Mouse (Mus musculus): ENCODE data around the gene Pgm2.

DNA sequence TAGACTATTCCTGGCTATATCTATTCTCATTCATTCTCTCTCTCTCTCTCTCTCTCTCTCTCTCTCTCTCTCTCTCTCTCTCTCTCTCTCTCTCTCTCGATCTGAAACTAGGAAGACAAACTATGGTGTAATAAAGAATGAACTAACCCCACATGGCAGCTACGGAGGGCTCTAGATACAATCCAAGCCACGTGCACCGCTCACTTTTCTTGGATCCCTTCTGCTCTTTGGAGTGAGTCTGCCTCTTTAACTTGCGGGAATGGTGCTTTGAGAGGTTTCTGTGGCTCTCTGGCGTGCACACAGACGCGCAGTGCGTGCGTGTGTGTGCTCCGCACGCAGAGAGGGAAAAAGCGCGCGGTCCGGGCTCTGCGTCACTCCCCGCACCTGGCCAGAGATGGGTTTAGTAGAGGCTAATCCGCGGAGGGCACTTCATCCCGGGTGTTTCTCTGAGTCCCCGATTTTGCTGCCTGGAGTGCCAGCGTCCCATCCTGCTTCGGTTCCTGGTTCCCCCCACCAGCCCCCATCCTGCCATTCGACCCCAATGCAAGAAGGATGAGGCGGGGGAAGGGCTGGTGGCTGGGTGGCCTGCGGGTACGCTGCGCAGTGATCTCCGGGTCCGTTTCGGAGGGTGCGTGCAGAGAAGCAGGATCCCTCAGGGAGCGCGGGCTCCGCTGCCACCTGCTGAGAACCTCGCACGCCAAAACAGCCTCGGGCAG, 66.5 kb downstream of the Pgm2 start:
- TF ChIP-seq NELFE (IDR thresholded peaks at IDR 0.05; ENCODE audit: low read depth, low read length), result 0 out of 2 replicates have a peak, but pooled peaks have one; percentile 14
- no peak for TF ChIP-seq POLR2A (IDR thresholded peaks at IDR 0.05; ENCODE audit: low read depth, low read length)
- TF ChIP-seq CTCF (conservative IDR thresholded peaks at IDR 0.05 in 1 of 2, IDR thresholded peaks at IDR 0.05 in 1 of 2; ENCODE audit: low read depth in 2 of 2, low read length in 2 of 2), result no peak
- TF ChIP-seq RAD21 (IDR thresholded peaks at IDR 0.05; ENCODE audit: low read depth, low read length), result no peak
- no peak for TF ChIP-seq ELF1 (IDR thresholded peaks at IDR 0.05; ENCODE audit: low read depth, low read length)
- TF ChIP-seq RCOR1 (conservative IDR thresholded peaks at IDR 0.05; ENCODE audit: low read depth, low read length), result no peak
- no peak for TF ChIP-seq MAX (IDR thresholded peaks at IDR 0.05; ENCODE audit: low read length)
- no peak for TF ChIP-seq HCFC1 (IDR thresholded peaks at IDR 0.05; ENCODE audit: low read depth, low read length)
- no peak for TF ChIP-seq MEF2A (IDR thresholded peaks at IDR 0.05; ENCODE audit: borderline replicate concordance, low read depth, low read length)
- 0 out of 2 replicates have a peak, but pooled peaks have one; percentile 7 for TF ChIP-seq ZMIZ1 (IDR thresholded peaks at IDR 0.05; ENCODE audit: low read depth, low read length)
- TF ChIP-seq MYC (IDR thresholded peaks at IDR 0.05; ENCODE audit: low read depth, low read length), result no peak
- TF ChIP-seq E2F4 (IDR thresholded peaks at IDR 0.05; ENCODE audit: insufficient replicate concordance, low read depth, low read length), result no peak
- no peak for TF ChIP-seq MAFK (IDR thresholded peaks at IDR 0.05; ENCODE audit: insufficient replicate concordance, low read length)

Data from CH12.LX (cell line).